Mouse (Mus musculus) cerebellum, adult 2 months (tissue): Measurements from ENCODE around the gene Scrn2. TPM values are rescaled to one million over a fixed set of nuclear protein-coding genes. Genes with fewer than 3 reads are reported as not detected.
A peak's percentile ranks its signal among the peaks of the same experiment; 100 is the strongest.

ENCODE experiments used
- DNase-seq, 2 experiments: peaks; one replicate each; pipeline ENCODE4 v3.0.0; 2021
- H3K27ac ChIP-seq: fragments of 200-500 bp; 2 replicates; pipeline ENCODE4 v1.5.1; 2012; ENCODE audit warnings: low read length, control low read depth, inconsistent platforms; ENCODE audit not compliant: insufficient read depth
- H3K27me3 ChIP-seq: fragments of 200-500 bp; 2 replicates; pipeline ENCODE4 v1.6.1; 2012; ENCODE audit warnings: inconsistent platforms, mild to moderate bottlenecking, low read length, moderate library complexity; ENCODE audit not compliant: control insufficient read depth, insufficient read depth
- H3K4me1 ChIP-seq: fragments of 200-500 bp; 2 replicates; pipeline ENCODE4 v1.6.1; 2011; ENCODE audit warnings: low read length; ENCODE audit not compliant: control insufficient read depth, insufficient read depth
- H3K4me3 ChIP-seq: fragments of 200-500 bp; replicated peaks from 2 replicates; pipeline ENCODE3; 2011; ENCODE audit warnings: mild to moderate bottlenecking, low read depth, low read length, control low read depth; ENCODE audit not compliant: insufficient read depth
- CTCF ChIP-seq: fragments of 200-500 bp; IDR thresholded peaks from 2 replicates; pipeline ENCODE4 v1.5.1; 2011; ENCODE audit warnings: low read depth, mild to moderate bottlenecking, control low read depth, low read length, moderate library complexity, borderline replicate concordance; ENCODE audit not compliant: insufficient read depth
- POLR2A ChIP-seq: fragments of 200-500 bp; IDR thresholded peaks from 2 replicates; pipeline ENCODE4 v1.6.1; 2011; ENCODE audit warnings: low read length, control low read depth, borderline replicate concordance; ENCODE audit not compliant: insufficient read depth
- WGBS: fragments of 180-500 bp; shearing (Covaris S2); methylation state at CpG from one replicate; pipeline ENCODE4 v1.1.7; 2018; 5-methylcytosine and 5-hydroxymethylcytosine counted together
- polyA plus RNA-seq: library from polyadenylated mRNA; depleted of rRNA; stranded (reverse); fragments of >200 nt; gene quantifications from 2 replicates; pipeline ENCODE4 v1.2.3, GENCODE M21; 2012; rRNA removed

The Scrn2 gene
- polyA plus RNA-seq, 1 experiment: 12.2 TPM

DNA sequence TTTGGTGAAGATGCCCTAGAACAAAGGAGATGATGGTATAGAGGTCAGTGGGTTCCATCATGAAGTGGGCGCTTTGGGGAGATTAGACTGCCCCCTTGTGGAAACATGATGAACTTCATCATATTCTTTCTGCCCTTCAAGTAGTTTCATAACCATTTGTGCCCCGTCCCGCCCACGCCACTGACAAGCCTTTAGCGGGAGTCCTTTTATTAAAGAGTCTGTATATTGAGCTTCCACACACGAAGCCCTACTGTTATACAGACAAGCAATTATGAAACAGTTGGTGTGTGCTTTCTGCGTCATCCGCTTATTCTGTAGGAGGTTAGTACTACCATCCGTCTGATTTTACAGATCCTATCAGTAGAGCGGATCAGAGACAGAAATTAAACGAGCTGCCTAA is 53.2 kb downstream of the Scrn2 start:
- no peak overlapping the region for H3K27ac ChIP-seq
- no peaks in the 10 kb centered on the region for H3K27me3 ChIP-seq
- H3K4me1 ChIP-seq: no peaks in the 10 kb centered on the region
- peak; percentile 40 to 50 for DNase-seq
- TF ChIP-seq CTCF: peak; percentile 62
- TF ChIP-seq POLR2A: no peak
- 40% methylated on average over 11 of the region's 11 CpGs for WGBS
- H3K4me3 ChIP-seq: no peak overlapping the region

Other genes with a start within 250 kb of the Scrn2 start
- 37.9 and 40.7 TPM in 2 replicates for gene Cbx1, start 240.8 kb upstream of the Scrn2 start, polyA plus RNA-seq
- 183 and 215 TPM in 2 replicates for gene Nfe2l1, start 200.0 kb upstream of the Scrn2 start, polyA plus RNA-seq
- 9.5 and 10.9 TPM in 2 replicates for gene Copz2, start 180.1 kb upstream of the Scrn2 start, polyA plus RNA-seq
- 40.7 and 41.2 TPM in 2 replicates for gene Cdk5rap3, start 113.4 kb upstream of the Scrn2 start, polyA plus RNA-seq
- gene Prr15l, start 101.8 kb upstream of the Scrn2 start, polyA plus RNA-seq: not detected in 2 replicates
- gene Pnpo, start 86.0 kb upstream of the Scrn2 start, polyA plus RNA-seq: 55.4 and 59.5 TPM in 2 replicates
- 15.4 and 18.4 TPM in 2 replicates for gene Sp2, start 47.0 kb upstream of the Scrn2 start, polyA plus RNA-seq
- 1.4 and 2.1 TPM in 2 replicates for gene Sp6, start 16.5 kb upstream of the Scrn2 start, polyA plus RNA-seq
- gene Lrrc46, start 11.5 kb downstream of the Scrn2 start, polyA plus RNA-seq: 1.2 and 1.4 TPM in 2 replicates
- 83.5 and 88.5 TPM in 2 replicates for gene Mrpl10, start 11.6 kb downstream of the Scrn2 start, polyA plus RNA-seq
- 25.5 and 26.5 TPM in 2 replicates for gene Osbpl7, start 20.7 kb downstream of the Scrn2 start, polyA plus RNA-seq
- gene Tbx21, start 85.4 kb downstream of the Scrn2 start, polyA plus RNA-seq: 0.03 TPM in 2 replicates
- 94.3 and 97.7 TPM in 2 replicates for gene Tbkbp1, start 121.6 kb downstream of the Scrn2 start, polyA plus RNA-seq
- 82.0 and 83.9 TPM in 2 replicates for gene Kpnb1, start 157.9 kb downstream of the Scrn2 start, polyA plus RNA-seq